Mouse (Mus musculus) hindbrain, postnatal 0 days (tissue): ENCODE results near the gene Rps27. TPM values are rescaled to one million over a fixed set of nuclear protein-coding genes. Genes with fewer than 3 reads are reported as not detected.

ENCODE experiments used
- ATAC-seq: fragments of 200-750 bp; cut with Nextera tagmentation; 2 replicates; pipeline ENCODE4 v1.8.0; 2017; ENCODE audit warnings: mild to moderate bottlenecking, moderate TSS enrichment, moderate library complexity
- DNase-seq: peaks from one replicate; pipeline ENCODE4 v3.0.0-alpha.2; 2015; ENCODE audit warnings: low spot score
- H3K27ac ChIP-seq: fragments of 300-500 bp; sonication (generic); 2 replicates; pipeline ENCODE4 v1.5.1; 2014; ENCODE audit warnings: mild to moderate bottlenecking
- H3K27me3 ChIP-seq: fragments of 300-500 bp; sonication (generic); 2 replicates; pipeline ENCODE4 v1.6.1; 2014; ENCODE audit warnings: low read length, mixed read lengths; ENCODE audit not compliant: insufficient read depth
- H3K36me3 ChIP-seq: fragments of 300-500 bp; sonication (generic); 2 replicates; pipeline ENCODE4 v1.6.1; 2014; ENCODE audit warnings: low read length, mixed read lengths; ENCODE audit not compliant: insufficient read depth
- H3K4me1 ChIP-seq: fragments of 300-500 bp; sonication (generic); 2 replicates; pipeline ENCODE4 v1.6.1; 2014; ENCODE audit warnings: antibody characterized with exemption, low read length, mixed read lengths; ENCODE audit not compliant: insufficient read depth
- H3K4me2 ChIP-seq: fragments of 300-500 bp; sonication (generic); 2 replicates; pipeline ENCODE4 v1.6.1; 2014; ENCODE audit warnings: low read depth, mild to moderate bottlenecking, low read length, moderate library complexity, mixed read lengths
- H3K4me3 ChIP-seq: fragments of 300-500 bp; sonication (generic); 2 replicates; pipeline ENCODE4 v1.5.1; 2014; ENCODE audit warnings: low read length
- H3K9ac ChIP-seq: fragments of 300-500 bp; sonication (generic); replicated peaks from 2 replicates; pipeline ENCODE4 v1.6.1; 2014; ENCODE audit warnings: mild to moderate bottlenecking, low read length, moderate library complexity, mixed read lengths
- H3K9me3 ChIP-seq: fragments of 300-500 bp; sonication (generic); 2 replicates; pipeline ENCODE4 v1.6.1; 2016; ENCODE audit warnings: low read length, mixed read lengths
- CTCF ChIP-seq: IDR thresholded peaks from 2 replicates; pipeline ENCODE4 v1.5.1; 2016; ENCODE audit warnings: antibody characterized with exemption, control low read depth, low read depth
- WGBS: fragments of 180-500 bp; shearing (Covaris S2); extraction: QIAGEN DNeasy Blood & Tissue Kit; methylation state at CpG from one replicate; pipeline ENCODE4 v1.1.7; 2014; 5-methylcytosine and 5-hydroxymethylcytosine counted together
- polyA plus RNA-seq: library from polyadenylated mRNA; unstranded; fragments of >200 nt; fragmentation: Nextera tagmentation; extraction: Ambion mirVana; gene quantifications from 2 replicates; pipeline ENCODE4 v1.2.1, GENCODE M21; 2015
- total RNA-seq: library from RNA; depleted of rRNA; stranded (reverse); fragments of >200 nt; gene quantifications from 2 replicates; pipeline ENCODE4 v1.2.3, GENCODE M21; 2014

Gene Rps27
- total and polyA plus RNA-seq, 2 experiments from 2014 or later: 901 to 2,808 TPM

DNA sequence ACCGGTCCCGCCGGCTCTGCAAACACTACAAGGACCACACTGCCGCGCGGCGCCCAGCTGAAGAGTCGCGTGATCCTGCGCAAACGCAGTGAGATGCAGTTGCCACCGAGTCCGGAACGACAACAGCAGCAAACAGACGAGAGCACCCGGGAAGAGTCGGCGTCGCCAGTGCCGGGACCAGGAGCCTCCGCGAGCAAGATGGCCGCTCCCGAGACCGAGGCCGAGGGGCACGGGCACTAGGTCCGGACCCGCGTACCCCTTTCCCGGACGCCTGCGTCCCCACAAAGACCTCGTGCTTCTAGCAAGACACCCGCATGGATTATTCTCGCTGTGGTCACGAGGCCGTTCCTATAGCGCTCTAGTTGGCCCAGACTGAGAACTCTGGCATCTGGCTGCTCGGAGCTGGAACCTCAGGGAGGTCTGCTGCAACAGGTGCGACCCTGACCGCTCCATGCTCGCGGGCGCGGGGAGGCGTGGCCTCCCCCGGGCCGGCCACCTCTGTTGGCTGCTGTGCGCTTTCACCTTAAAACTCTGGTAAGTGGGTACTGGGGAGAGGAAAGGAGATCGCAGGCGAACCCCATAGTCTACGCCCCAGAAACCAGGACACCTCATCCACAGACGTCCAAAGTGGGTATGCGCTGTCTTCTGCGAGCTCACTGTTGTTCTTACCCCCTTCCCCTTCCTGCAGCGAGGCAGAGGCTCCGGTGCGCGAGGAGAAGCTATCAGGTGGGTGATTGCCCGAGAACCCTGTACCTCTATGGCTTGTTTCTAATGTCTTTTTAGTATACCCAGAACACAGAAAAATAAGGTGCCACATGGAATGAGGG lies 18.3 kb upstream of the Rps27 start, which contains the start of gene Jtb:
Jtb (plus strand) TSS at position 91 of the 827 bp plus-strand sequence.
- peak within 1 kb of the TSS; percentile 87 for H3K9ac ChIP-seq
- under 1% methylated on average over 61 of the region's 61 CpGs for WGBS
- H3K36me3 ChIP-seq: peaks cover 10% of the 10 kb centered on the region
- peak; percentile 19 for TF ChIP-seq CTCF
- H3K9me3 ChIP-seq: no peaks in the 10 kb centered on the region
- DNase-seq: peak; percentile 97
- peaks cover 9% of the 10 kb centered on the region for H3K4me1 ChIP-seq
- peak; percentile 99 for ATAC-seq
- peak within 1 kb of the TSS; percentile 82 for H3K4me2 ChIP-seq
- H3K27me3 ChIP-seq: no peaks in the 10 kb centered on the region
- peak within 1 kb of the TSS; percentile 85 for H3K4me3 ChIP-seq
- H3K27ac ChIP-seq: peak within 1 kb of the TSS; percentile 90

DNA sequence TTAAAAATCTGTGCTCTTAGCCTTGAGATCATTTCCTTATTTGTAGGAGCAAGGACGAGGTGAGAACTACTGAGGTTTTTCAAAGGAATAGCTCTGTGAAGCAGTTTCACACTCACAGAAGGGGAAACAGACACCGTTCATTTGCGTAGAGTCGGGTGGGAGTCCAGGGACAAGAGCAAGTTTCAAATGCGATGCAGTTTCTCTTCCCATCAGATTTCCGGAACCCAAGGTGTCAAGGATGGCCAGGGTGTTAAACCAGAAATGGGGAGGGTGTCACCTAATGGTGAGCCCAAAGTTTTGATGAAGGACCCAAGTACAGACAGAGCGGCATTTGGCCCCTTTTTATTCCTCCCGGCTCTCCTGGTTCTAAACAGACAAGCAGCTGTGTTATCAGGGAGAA lies 17.6 kb upstream of the Rps27 start:
- DNase-seq (no peak), ATAC-seq (no peak)
- no peaks in the 10 kb centered on the region for H3K9me3 ChIP-seq
- H3K27ac ChIP-seq: peak overlapping the region; percentile 90; the same call in 1 of the 2 replicates
- H3K4me3 ChIP-seq: peak overlapping the region; percentile 85
- no peak for TF ChIP-seq CTCF
- H3K36me3 ChIP-seq: peaks cover 10% of the 10 kb centered on the region
- no peaks in the 10 kb centered on the region for H3K27me3 ChIP-seq
- H3K4me1 ChIP-seq: peaks cover 9% of the 10 kb centered on the region
- peak overlapping the region; percentile 82 for H3K4me2 ChIP-seq
- H3K9ac ChIP-seq: peak overlapping the region; percentile 87; the same call in 1 of the 2 replicates
- WGBS: 18% methylated on average over 8 of the region's 8 CpGs

DNA sequence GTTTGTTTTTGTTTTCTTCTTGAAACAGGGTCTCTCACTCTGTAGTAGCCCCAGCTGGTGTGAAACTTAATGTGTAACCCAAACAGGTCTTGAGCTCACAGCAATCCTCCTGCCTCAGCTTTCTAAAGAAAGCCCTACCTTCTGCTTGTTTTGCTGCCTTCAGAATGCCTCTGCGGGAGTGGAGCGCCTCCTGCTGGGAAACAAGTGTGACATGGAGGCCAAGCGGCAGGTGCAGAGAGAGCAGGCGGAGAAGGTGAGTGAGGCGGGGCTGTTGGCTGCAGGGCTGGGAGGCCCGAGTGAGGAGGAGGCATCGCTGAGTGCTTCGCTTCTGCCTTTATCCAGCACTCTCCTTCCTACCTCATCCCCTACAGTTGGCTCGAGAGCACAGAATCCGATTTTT lies 10.9 kb upstream of the Rps27 start:
- no peaks in the 10 kb centered on the region for H3K9me3 ChIP-seq
- no peak overlapping the region for H3K27ac ChIP-seq
- 85% methylated on average over 10 of the region's 10 CpGs for WGBS
- no peak overlapping the region for H3K4me2 ChIP-seq
- no peak overlapping the region for H3K9ac ChIP-seq
- 0 out of 2 replicates have a peak, but pooled peaks have one; percentile 6 for TF ChIP-seq CTCF
- no peak overlapping the region for H3K4me3 ChIP-seq
- no peaks in the 10 kb centered on the region for H3K27me3 ChIP-seq
- no peaks in the 10 kb centered on the region for H3K36me3 ChIP-seq
- ATAC-seq (no peak), DNase-seq (no peak)
- peaks cover 5% of the 10 kb centered on the region; the same call in 1 of the 2 replicates for H3K4me1 ChIP-seq

DNA sequence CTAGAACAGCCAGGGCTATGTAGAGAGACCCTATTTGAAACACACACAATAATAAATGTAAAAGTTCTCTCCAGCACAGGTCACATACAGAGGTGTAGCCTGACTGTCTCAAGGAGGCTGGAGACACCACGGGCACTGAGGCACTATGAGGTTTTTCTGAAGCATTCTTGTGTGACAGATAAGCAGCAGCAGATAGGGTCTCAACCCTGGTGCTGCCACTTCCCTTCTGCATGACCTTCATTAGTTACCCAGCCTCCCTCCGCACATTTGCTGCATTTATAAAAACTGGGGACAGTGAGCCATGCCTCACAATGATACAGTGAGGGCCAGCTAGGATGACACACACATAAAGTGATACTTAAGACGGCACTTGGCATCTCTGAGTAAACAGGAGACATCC lies 9.5 kb upstream of the Rps27 start:
- Histone ChIP-seq H3K27ac (no peak overlapping the region), H3K4me2 (no peak overlapping the region)
- ATAC-seq: no peak

DNA sequence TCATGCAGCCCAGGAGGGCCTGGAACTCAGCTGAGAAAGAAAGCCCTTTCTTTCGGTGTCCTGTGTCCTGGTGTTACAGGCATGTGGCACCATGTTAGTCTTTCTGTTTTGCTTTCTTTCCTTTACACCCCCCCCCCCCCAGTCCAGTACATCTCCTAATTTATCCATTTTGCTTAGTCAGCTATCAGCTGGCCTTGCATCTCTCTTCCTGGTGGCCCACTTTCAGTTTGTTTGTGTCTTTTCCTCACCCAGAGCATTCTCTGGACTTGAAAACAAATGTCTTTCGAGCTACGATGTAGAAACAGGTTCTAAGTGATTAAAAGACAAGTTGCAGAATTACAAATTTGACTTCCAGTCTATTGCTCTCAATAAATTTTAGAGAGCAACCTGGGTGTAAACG lies 9.0 kb upstream of the Rps27 start:
- H3K4me1 ChIP-seq: peaks cover 5% of the 10 kb centered on the region; the same call in 1 of the 2 replicates
- no peak for DNase-seq
- H3K27me3 ChIP-seq: no peaks in the 10 kb centered on the region
- no peak for ATAC-seq
- no peak overlapping the region for H3K4me2 ChIP-seq
- H3K36me3 ChIP-seq: no peaks in the 10 kb centered on the region
- H3K4me3 ChIP-seq: no peak overlapping the region
- WGBS: 82% methylated on average over 4 of the region's 4 CpGs
- no peaks in the 10 kb centered on the region for H3K9me3 ChIP-seq
- TF ChIP-seq CTCF: no peak
- no peak overlapping the region for H3K27ac ChIP-seq
- H3K9ac ChIP-seq: no peak overlapping the region

More for the DNA sequence above, 9.5 kb upstream of the Rps27 start:
- TF ChIP-seq CTCF: no peak
- Histone ChIP-seq H3K9me3 (no peaks in the 10 kb centered on the region), H3K4me3 (no peak overlapping the region), H3K9ac (0 out of 2 replicates have a peak overlapping the region, but pooled peaks have one; percentile 9), H3K4me1 (peaks cover 5% of the 10 kb centered on the region; the same call in 1 of the 2 replicates), H3K27me3 (no peaks in the 10 kb centered on the region), H3K36me3 (no peaks in the 10 kb centered on the region)
- 88% methylated on average over 3 of the region's 3 CpGs for WGBS
- DNase-seq: no peak

DNA sequence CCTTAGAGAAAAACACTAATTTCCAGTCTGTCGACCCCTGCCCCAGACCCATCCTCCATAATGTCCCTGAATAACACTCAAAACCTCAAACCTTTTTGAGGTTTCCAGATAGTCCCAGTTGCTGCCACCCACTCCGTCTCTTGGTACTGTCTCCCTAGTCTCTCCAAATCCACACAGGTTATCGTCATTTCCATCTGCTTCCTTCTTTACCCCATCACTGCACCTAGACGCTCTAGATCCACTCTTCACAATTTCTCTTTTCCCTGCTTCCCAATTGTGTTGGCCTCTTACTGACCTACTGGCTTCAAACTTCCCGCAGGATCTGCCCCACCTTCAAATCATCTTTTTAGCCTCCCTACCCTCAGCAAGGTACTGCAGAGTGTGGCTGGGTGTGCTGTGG lies 7.7 kb upstream of the Rps27 start:
- Histone ChIP-seq H3K9ac (peak overlapping the region; percentile 35), H3K4me1 (peaks cover 5% of the 10 kb centered on the region; the same call in 1 of the 2 replicates), H3K36me3 (no peaks in the 10 kb centered on the region), H3K4me2 (peak overlapping the region; percentile 78), H3K9me3 (no peaks in the 10 kb centered on the region), H3K4me3 (peak overlapping the region; percentile 42), H3K27ac (no peak overlapping the region), H3K27me3 (no peaks in the 10 kb centered on the region)
- no peak for ATAC-seq
- no peak for TF ChIP-seq CTCF
- WGBS: 27% methylated on average over 5 of the region's 5 CpGs
- DNase-seq: no peak
